Mouse (Mus musculus) CD4-positive helper T cell, adult 2 months (primary cell): ENCODE measurements around the gene Tuba4a.
A peak's percentile ranks its signal among the peaks of the same experiment; 100 is the strongest.

ENCODE experiments used
- DNase-seq: peaks from one replicate; pipeline ENCODE4 v3.0.0-alpha.2; 2012; ENCODE audit warnings: low read depth, missing footprints, low spot score

Tuba4a gene

GRCm38 (mm10) chr1:75212542-75212941, 7.1 kb downstream of the Tuba4a start:
- DNase-seq = no peak

GRCm38 (mm10) chr1:75211141-75211708, 8.4 kb downstream of the Tuba4a start:
- no peak for DNase-seq

GRCm38 (mm10) chr1:75210136-75211087, 9.3 kb downstream of the Tuba4a start, which contains the start of the genes Glb1l and Stk16:
Gene Glb1l, minus strand, starts transcription at chr1:75210813.
Gene Stk16, plus strand, starts transcription at chr1:75210838.
- peak; percentile 94 for DNase-seq

GRCm38 (mm10) chr1:75208967-75209678, 10.5 kb downstream of the Tuba4a start:
- peak; percentile 19 for DNase-seq

- no peak for DNase-seq
Measured at GRCm38 (mm10) chr1:75201236-75201635, 18.4 kb downstream of the Tuba4a start.

- DNase-seq = peak; percentile 65
Measured at GRCm38 (mm10) chr1:75192452-75192851, 27.2 kb downstream of the Tuba4a start.

- peak; percentile 98 for DNase-seq
Measured at GRCm38 (mm10) chr1:75191622-75192402, 27.9 kb downstream of the Tuba4a start, which contains the start of the genes Ankzf1 and Atg9a. Gene Ankzf1, plus strand, starts transcription at chr1:75192151. Gene Atg9a, minus strand, starts transcription at chr1:75192196.

- DNase-seq = no peak
Measured at GRCm38 (mm10) chr1:75191258-75191621, 28.4 kb downstream of the Tuba4a start.

GRCm38 (mm10) chr1:75190577-75190976, 29.1 kb downstream of the Tuba4a start:
- DNase-seq = no peak

- DNase-seq = no peak
Measured at GRCm38 (mm10) chr1:75187914-75188483, 31.7 kb downstream of the Tuba4a start.

- DNase-seq = no peak
Measured at GRCm38 (mm10) chr1:75187126-75187525, 32.5 kb downstream of the Tuba4a start.

GRCm38 (mm10) chr1:75185495-75185894, 34.2 kb downstream of the Tuba4a start:
- no peak for DNase-seq

GRCm38 (mm10) chr1:75182160-75182559, 37.5 kb downstream of the Tuba4a start:
- DNase-seq = no peak

GRCm38 (mm10) chr1:75181377-75181870, 38.2 kb downstream of the Tuba4a start:
- DNase-seq = no peak

GRCm38 (mm10) chr1:75180741-75181140, 38.9 kb downstream of the Tuba4a start:
- DNase-seq = no peak

- DNase-seq = peak; percentile 83
Measured at GRCm38 (mm10) chr1:75180105-75180590, 39.5 kb downstream of the Tuba4a start, which contains the start of gene Abcb6. Gene Abcb6, minus strand, starts transcription at chr1:75180392.

- DNase-seq = peak; percentile 33
Measured at GRCm38 (mm10) chr1:75179334-75180104, 40.1 kb downstream of the Tuba4a start.

- DNase-seq = peak; percentile 97
Measured at GRCm38 (mm10) chr1:75168472-75169464, 50.9 kb downstream of the Tuba4a start, which contains the start of gene Zfand2b. Gene Zfand2b, plus strand, starts transcription at chr1:75168646.
